Mouse (Mus musculus) liver, embryonic 14.5 days (tissue): ENCODE measurements at regions not wholly inside any gene's neighbourhood (a gene's known extent, or its start where the extent isn't known, plus 50 kb on each side); places are given as distances from the start of the nearest gene placed in this dataset.

Experiments
- CTCF ChIP-seq: IDR thresholded peaks from 2 replicates; pipeline ENCODE4 v1.5.1; 2016; ENCODE audit warnings: antibody characterized with exemption, low read depth, control low read depth
- EP300 ChIP-seq: IDR thresholded peaks from 2 replicates; pipeline ENCODE4 v1.6.1; 2016; ENCODE audit warnings: antibody characterized with exemption, low read depth

- TF ChIP-seq CTCF: no peak
- TF ChIP-seq EP300: no peak
These were observed 244.4 kb downstream of the Drd1 start for GRCm38 (mm10) chr13:53811151-53811550.
